Mouse (Mus musculus) neural tube, embryonic 12.5 days (tissue): Measurements from ENCODE around the gene Bco1. TPM values are rescaled to one million over a fixed set of nuclear protein-coding genes. Genes with fewer than 3 reads are reported as not detected.

Source experiments
- ATAC-seq: fragments of 200-750 bp; cut with Nextera tagmentation; 2 replicates; pipeline ENCODE4 v1.8.0; 2017; ENCODE audit warnings: low read depth, mild to moderate bottlenecking, moderate TSS enrichment, moderate library complexity; ENCODE audit not compliant: low FRiP score
- H3K27ac ChIP-seq: fragments of 300-500 bp; sonication (generic); 2 replicates; pipeline ENCODE4 v1.5.1; 2016
- H3K27me3 ChIP-seq: fragments of 300-500 bp; sonication (generic); replicated peaks from 2 replicates; pipeline ENCODE4 v1.6.1; 2016; ENCODE audit warnings: mild to moderate bottlenecking
- H3K36me3 ChIP-seq: fragments of 300-500 bp; sonication (generic); 2 replicates; pipeline ENCODE4 v1.6.1; 2016; ENCODE audit warnings: mild to moderate bottlenecking
- H3K4me1 ChIP-seq: fragments of 300-500 bp; sonication (generic); 2 replicates; pipeline ENCODE4 v1.6.1; 2016
- H3K4me2 ChIP-seq: fragments of 300-500 bp; sonication (generic); replicated peaks from 2 replicates; pipeline ENCODE4 v1.6.1; 2016; ENCODE audit warnings: mild to moderate bottlenecking
- H3K4me3 ChIP-seq: fragments of 300-500 bp; sonication (generic); 2 replicates; pipeline ENCODE4 v1.5.1; 2016
- H3K9ac ChIP-seq: fragments of 300-500 bp; sonication (generic); 2 replicates; pipeline ENCODE4 v1.6.1; 2016; ENCODE audit warnings: mild to moderate bottlenecking
- H3K9me3 ChIP-seq: fragments of 300-500 bp; sonication (generic); 2 replicates; pipeline ENCODE4 v1.6.1; 2016; ENCODE audit warnings: mild to moderate bottlenecking
- WGBS: fragments of 180-500 bp; shearing (Covaris S2); methylation state at CpG from one replicate; pipeline ENCODE4 v1.1.7; 2016; 5-methylcytosine and 5-hydroxymethylcytosine counted together
- polyA plus RNA-seq: library from polyadenylated mRNA; unstranded; fragments of >200 nt; fragmentation: Nextera tagmentation; extraction: Ambion mirVana; gene quantifications from 2 replicates; pipeline ENCODE4 v1.2.1, GENCODE M21; 2016

The Bco1 gene
- polyA plus RNA-seq, 1 experiment from 2014 or later = 0.52 TPM

DNA sequence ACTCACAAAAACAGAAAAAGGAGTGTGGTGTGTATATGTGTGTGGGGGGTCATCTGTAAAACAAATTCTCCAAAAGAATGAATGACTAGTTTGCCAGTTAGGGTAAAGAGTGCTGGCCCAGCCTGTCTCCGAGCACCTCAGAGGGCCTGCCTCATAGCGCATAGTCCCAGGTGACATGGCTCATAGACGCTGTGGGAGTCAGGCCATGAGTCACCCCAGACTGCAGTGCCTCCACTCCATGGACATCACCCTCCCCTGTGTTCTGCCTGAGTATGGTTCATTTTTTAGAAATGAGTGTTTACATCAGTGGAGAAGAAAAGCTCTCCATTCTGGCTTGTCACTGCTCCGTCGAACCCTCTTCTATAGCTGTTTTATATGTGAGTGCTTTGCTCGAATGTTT, 83.0 kb downstream of the Bco1 start:
- H3K4me3 ChIP-seq = no peak overlapping the region
- no peaks in the 10 kb centered on the region for H3K27me3 ChIP-seq
- no peak overlapping the region for H3K9ac ChIP-seq
- H3K27ac ChIP-seq = no peak overlapping the region
- no peak for ATAC-seq
- peaks cover under 1% of the 10 kb centered on the region; the same call in 1 of the 2 replicates for H3K36me3 ChIP-seq
- H3K4me2 ChIP-seq = no peak overlapping the region
- WGBS = 89% methylated on average over 6 of the region's 6 CpGs
- H3K4me1 ChIP-seq = no peaks in the 10 kb centered on the region
- H3K9me3 ChIP-seq = no peaks in the 10 kb centered on the region

DNA sequence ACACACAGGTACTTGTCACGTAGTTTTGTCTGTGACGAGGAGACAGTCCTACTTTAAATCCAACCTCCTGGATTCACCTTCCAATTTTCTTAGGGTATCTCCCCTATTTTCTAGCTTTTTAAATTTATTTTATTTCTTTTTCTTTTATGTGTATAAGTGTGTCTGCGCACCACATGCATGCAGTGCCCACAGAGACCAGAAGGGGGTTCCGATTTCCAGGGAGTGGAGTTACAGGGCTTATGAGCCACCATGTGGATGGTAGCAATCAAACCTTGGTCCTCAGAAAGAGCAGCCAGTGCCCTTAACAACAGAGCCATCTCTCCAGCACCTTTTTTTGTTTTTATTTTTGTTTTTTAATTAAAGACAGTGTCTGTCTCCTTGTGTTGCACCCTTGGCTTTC, 87.1 kb downstream of the Bco1 start:
- no peaks in the 10 kb centered on the region for H3K9me3 ChIP-seq
- WGBS = 97% methylated on average over 4 of the region's 4 CpGs
- H3K4me1 ChIP-seq = no peaks in the 10 kb centered on the region
- H3K4me2 ChIP-seq = no peak overlapping the region
- no peak overlapping the region for H3K4me3 ChIP-seq
- no peak overlapping the region for H3K27ac ChIP-seq
- H3K27me3 ChIP-seq = no peaks in the 10 kb centered on the region
- ATAC-seq = no peak
- H3K36me3 ChIP-seq = peaks cover 31% of the 10 kb centered on the region
- H3K9ac ChIP-seq = no peak overlapping the region

Other genes with a start within 250 kb of the Bco1 start
- gene Cmc2, start 174.4 kb upstream of the Bco1 start, polyA plus RNA-seq = 52.1 and 64.2 TPM in 2 replicates
- 24.5 and 24.7 TPM in 2 replicates for gene Cenpn, start 174.1 kb upstream of the Bco1 start, polyA plus RNA-seq
- 21.5 and 22.9 TPM in 2 replicates for gene Atmin, start 152.5 kb upstream of the Bco1 start, polyA plus RNA-seq
- 4.9 and 5.7 TPM in 2 replicates for gene 1700030J22Rik, start 116.9 kb upstream of the Bco1 start, polyA plus RNA-seq
- gene Gcsh, start 102.3 kb upstream of the Bco1 start, polyA plus RNA-seq = 108 and 109 TPM in 2 replicates
- gene Pkd1l2, start 13.4 kb upstream of the Bco1 start, polyA plus RNA-seq = 0.06 and 0.08 TPM in 2 replicates
- 2.6 and 2.8 TPM in 2 replicates for gene Gan, start 62.3 kb downstream of the Bco1 start, polyA plus RNA-seq
- 106 and 112 TPM in 2 replicates for gene Cmip, start 161.2 kb downstream of the Bco1 start, polyA plus RNA-seq